Mouse (Mus musculus) retina, postnatal 7 days (tissue): ENCODE results near the gene Lyar.

Experiments
- DNase-seq: peaks from one replicate; pipeline ENCODE4 v3.0.0-alpha.2; 2012; ENCODE audit warnings: low read depth, low spot score

Lyar gene

DNA sequence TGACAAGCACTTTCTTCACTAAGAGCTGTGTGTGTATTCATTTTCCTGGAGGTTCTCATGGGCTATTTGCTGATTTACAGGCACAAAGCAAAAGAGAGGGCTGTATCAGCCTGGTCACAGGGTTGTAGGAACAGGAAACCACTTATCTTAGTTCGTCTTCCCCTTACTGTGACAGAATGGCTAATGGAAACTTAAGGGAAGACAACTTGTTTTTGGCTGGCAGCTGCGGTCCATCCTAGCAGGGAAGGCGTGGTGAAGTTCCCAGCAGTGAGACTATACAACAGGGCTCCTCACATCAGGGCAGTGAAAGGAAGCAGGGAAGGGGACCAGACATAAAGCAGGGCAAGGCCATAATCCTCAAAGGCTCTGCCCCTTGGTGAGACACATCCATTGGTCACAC lies 35.4 kb downstream of the Lyar start:
- no peak for DNase-seq

DNA sequence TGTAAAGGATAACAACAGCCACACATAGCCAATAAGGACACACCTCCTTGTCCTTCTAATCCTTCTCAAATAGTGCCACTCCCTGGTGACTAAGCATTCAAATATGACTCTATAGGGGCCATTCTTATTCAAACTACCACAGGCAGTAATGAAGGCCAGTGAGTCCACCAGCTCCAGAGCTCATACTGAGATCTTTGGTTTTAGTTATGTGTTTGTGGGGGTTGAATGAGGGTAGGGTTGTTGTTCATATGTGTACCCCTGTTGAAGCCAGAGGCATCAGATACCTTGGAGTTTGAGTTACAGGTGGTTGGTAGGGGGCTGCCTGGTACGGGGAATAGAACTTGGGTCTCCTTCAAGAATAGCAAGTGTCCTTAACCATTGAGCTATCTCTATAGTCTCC lies 36.3 kb downstream of the Lyar start:
- no peak for DNase-seq

DNA sequence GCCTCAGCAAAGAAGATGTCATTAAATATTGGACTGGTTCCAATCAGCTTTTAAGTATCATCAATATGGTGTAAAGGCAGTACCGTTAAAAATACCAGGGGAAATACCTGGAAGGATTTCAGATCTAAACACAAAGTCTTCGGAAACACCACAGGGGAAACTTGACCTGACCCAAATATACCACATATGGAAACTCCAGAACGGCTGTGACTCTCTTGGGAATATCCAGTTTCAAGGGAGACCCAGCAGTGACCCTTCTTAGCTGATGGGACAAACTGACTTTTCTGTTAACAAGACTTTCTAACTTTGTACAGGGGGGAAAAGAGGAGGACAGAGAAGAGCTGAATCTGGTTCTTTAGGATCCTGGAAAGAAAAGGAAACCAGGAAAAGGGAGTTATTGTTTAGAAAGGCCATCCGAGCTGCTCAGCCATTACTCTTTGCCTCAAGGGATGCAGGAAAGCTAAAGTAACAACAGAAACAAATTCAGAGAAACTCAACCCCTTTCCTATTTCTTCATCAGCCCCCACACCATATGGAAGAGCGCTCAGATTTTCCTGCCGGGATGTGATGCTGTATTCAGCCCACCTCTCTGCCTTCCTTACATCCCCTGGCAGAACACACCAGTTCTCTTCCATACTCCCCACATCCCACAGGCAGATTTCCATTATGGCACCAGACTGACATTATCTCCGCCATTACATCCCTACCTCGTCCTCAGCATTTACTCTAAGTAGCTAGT lies 37.9 kb downstream of the Lyar start:
- DNase-seq = no peak

DNA sequence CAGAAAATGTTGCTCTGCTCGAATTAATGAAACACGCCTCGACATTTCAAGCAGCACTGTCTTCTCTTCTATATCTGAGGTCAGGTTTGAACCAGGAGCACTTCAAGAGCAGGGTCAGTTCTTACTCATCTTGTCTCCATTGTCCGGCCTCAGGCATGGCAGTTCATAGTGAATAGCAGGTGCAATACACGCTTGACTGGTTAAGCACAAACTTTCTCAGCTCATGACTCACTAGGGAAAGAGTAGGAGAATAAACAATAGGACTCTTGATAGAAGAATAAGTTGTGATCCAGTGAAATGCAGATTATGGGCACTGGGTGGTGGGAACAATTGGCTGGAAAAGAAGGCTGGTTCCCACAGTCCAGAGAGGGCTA lies 38.5 kb downstream of the Lyar start:
- DNase-seq = no peak

DNA sequence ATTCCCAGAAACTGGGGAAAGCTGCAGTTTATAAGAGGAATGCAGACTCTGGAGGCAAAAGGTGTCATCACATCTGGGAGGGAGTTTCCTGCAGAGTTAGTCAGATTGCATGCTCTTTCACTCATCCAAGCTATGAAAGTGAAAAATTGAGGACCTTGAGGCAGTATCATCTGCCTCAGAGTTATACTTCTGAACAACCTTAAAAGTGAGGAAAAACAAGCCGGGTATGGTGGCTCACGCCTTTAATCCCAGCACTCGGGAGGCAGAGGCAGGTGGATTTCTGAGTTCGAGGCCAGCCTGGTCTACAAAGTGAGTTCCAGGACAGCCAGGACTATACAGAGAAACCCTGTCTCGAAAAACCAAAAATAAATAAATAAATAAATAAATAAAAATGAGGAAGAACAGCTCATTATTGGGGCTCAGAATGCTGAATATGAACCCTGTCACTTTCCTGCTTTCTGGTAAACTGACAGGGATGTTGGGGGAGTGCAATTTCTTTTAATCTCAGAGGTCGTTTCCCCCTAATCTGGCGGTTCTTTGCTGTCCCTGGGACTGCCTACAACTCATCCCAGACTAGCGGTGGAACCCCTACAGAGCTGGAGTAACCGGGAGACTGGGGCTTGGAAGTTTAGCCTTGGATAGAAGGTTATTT lies 39.3 kb downstream of the Lyar start:
- no peak for DNase-seq

DNA sequence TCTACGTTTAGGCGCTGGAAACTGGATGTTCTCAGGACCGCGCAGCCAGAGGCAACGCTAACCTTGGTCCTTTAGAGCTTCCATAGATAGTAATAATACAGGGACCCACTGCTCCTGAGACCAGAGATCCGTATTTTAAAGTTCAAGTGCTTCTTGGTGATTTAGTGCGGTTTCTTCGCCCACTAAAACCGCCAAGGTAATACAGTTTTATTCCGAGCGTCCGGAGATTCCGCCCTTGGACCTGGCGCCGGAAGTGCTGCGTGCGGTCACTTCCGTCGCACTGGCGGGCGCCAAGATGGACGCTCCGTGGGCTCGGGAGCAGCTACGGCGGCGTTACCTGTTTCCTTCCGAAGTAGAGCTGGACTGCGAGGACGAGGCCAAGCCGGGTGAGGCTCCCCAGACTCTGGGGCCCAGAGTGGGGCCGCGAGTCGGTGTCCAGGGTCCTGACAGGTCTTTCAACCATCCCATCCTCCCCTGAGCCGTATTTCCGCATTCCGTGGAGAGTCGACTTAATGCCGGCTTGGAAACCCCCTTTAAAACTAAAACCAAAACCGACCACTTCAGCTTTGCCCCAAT lies 39.9 kb downstream of the Lyar start, which contains the start of gene Tmem128:
Gene Tmem128, plus strand, starts transcription at position 79 of the 576 bp plus-strand sequence.
- DNase-seq = peak; percentile 61

DNA sequence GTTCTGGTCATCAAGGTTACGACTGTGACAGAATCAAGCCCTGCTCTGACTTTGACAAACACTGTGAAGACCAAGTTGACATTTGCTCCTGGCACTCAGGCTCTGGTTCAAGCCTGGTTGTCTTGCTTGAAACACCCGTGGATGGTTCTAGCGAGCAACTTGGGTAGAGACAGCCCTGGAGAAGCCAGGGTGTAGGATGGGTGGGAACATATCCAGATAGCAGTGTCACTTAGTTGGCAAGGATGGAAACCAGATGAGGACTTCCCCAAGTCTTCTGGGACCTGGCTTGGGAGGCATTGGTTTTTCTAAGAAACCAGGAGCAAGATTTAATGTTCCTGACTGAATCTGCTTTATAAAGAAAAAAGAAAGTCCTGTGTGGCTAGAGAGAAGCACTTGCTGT lies 50.7 kb downstream of the Lyar start:
- DNase-seq = no peak

DNA sequence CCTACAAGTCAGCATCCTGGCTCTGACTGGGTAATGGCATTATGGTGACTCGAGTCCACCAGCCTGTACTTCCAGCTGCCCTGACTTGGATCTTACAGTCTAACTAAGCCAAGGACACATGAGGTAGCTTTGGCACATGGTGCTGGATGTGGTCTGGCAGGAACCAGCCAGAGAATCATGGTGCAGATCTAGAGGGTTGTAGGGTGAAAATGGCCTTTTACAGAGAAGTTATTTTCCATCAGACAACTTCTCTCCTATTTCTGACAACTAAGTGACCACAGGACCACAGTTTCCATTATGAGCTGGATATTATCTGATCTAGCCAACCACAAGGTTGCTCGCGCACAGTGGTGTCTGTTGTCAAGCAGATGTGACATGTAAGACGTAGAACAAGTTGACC lies 53.6 kb downstream of the Lyar start:
- DNase-seq = no peak

DNA sequence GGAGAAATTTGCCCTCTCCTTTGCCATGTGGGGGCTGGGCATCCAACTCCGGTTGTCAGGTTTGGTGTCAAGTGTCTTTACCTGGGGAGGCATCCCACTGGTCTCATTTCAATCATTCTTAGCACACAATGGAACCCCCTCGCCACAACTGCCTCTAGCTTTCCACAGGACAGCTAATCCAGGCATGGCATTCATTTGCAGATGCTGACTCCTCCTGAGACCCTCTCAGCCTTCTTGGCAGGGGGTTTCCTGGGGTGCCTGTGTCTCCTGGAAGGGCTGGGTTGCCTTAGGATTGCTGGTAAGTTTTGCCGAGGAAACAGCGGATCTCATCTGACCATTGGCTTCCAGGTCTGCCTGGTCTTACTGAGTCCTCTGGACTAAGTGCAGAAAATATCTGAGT lies 55.5 kb downstream of the Lyar start, which contains the start of gene Otop1:
Gene Otop1, plus strand, starts transcription at position 202 of the 400 bp plus-strand sequence.
- no peak for DNase-seq

DNA sequence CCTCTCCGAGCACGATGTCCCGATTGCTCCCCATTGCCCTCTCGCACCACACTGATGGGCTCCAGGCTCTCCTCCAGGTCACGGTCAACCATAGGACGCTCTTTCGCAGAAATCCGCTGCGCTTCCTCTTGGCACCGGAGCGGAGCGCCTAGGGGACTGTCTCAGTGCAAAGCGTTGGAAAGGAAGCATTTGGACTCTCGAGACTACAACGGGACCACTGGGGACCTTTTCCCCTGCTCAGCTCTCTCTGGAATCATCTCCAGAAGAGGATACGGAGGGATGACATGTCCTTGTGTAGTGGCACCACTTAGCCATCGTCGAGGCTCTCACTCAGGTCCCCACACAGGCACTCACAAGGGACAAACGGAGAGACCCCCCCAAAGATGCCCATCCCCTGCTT lies 56.2 kb downstream of the Lyar start:
- no peak for DNase-seq

DNA sequence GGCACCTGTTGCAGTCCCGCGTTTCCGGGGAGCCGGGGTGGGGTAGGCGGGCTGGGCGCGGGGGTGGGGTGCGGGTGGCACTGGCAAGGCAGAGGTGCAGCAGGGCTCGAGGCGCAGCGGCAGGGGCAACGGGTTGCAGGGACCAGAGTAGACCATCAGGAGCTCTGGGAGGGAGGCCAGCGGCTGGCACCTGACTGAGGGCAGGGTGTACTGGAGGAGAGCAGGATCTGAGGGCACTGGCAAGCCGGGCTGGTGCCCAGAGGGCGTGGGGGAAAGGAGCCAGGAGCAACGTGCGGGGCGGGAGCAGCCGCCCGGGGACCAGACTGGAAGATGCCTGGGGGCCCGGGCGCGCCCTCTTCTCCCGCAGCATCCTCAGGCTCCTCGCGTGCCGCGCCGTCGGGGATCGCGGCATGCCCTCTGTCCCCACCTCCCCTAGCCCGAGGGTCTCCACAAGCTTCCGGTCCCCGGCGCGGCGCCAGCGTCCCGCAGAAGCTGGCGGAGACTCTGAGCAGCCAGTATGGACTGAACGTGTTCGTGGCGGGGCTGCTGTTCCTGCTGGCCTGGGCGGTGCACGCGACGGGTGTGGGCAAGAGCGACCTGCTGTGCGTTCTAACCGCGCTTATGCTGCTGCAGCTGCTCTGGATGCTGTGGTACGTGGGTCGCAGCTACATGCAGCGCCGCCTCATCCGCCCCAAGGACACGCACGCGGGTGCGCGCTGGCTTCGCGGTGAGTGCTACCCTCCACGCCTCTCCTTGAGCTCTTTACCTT lies 57.0 kb downstream of the Lyar start:
- no peak for DNase-seq

DNA sequence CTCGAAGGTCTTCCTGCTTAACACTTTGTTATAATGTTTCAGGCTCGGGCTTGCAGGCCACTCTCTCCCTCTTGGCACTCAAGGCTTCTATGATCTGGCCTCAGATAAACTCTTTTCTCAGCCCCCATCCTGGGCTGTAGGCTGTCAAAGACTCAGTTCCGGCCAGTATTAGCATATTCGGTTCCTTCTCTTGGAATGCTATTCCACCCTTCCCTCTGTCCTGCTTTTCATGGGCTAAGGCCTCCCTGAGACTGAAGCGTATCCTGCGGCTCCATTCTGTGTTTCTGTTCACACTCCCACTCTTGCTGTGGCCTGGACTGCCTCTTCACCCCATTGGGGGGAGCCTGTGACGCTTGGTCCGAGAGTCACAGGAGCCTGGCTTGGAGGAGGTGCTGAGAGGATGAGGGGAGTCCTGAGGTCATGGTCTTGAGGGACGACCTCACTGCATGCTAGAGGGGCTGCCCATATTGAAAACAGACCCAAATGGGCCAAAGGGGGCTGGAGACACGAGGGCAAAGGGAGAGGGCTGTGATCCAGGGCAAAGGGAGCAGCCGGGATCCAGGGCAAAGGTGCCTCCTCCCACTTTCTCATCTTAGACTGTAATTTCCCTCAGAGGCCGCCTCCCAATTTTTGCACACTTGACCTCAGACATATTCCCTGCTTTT lies 57.8 kb downstream of the Lyar start:
- no peak for DNase-seq

DNA sequence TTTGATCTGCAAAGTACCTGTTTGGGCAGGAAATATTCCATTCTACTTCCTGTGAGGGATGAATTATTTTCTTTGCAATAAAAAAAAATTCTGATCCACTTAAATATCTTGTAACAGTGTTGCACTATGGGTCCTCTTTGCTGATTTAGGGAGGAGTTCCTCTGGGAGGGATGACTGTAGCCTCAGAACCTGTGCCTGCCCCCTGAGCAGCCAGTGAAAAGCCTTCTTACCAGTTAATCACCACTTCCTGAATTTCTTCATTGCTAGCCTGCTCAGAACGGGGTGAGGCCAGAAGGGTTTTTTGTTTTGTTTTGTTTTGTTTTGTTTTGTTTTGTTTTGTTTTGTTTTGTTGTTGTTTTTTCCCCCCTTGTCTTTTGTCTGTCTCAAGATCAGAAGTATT lies 59.8 kb downstream of the Lyar start:
- DNase-seq = no peak
